25 mouse cellular contexts compared by ENCODE assay signal in genomic region chr9:95329053-95329430, GRCm38 (mm10).
DNase-seq lines count a peak whose midpoint lies in the region; ATAC-seq lines count a peak whose summit lies in the region.
"Had no signal": no experiment of that assay in that cellular context is flagged by ENCODE, and none has a peak within 500 bp of the region (broad histone marks: within the 10 kb centered on the region; RNA-seq: fewer than 3 reads in every experiment).

No protein-coding gene starts in this region.

- H3K4me3 ChIP-seq in heart, embryonic 11.5 days (ENCODE audit: low read depth, low read length), result no peak overlapping the region
- no peak overlapping the region for H3K4me3 ChIP-seq in midbrain, embryonic 11.5 days (ENCODE audit: low read depth, low read length)
- no peak overlapping the region for H3K4me3 ChIP-seq in midbrain, embryonic 13.5 days (replicated peaks)
- H3K4me3 ChIP-seq: embryonic facial prominence, embryonic 13.5 days; embryonic facial prominence, embryonic 15.5 days; erythroblast, embryonic 14.5 days; forebrain, embryonic 10.5 days; forebrain, embryonic 12.5 days had no signal

- no peak overlapping the region for H3K9ac ChIP-seq in heart, embryonic 11.5 days (ENCODE audit: low read depth, low read length)
- H3K9ac ChIP-seq in midbrain, embryonic 11.5 days (ENCODE audit: low read length), result no peak overlapping the region
- no peak overlapping the region for H3K9ac ChIP-seq in midbrain, embryonic 13.5 days (replicated peaks)
- H3K9ac ChIP-seq: embryonic facial prominence, embryonic 13.5 days; embryonic facial prominence, embryonic 15.5 days; forebrain, embryonic 12.5 days had no signal

- H3K4me2 ChIP-seq in heart, embryonic 11.5 days, result peak overlapping the region; percentile 24; the same call in 1 of the 2 replicates
- H3K4me2 ChIP-seq in midbrain, embryonic 11.5 days, result no peak overlapping the region
- no peak overlapping the region for H3K4me2 ChIP-seq in midbrain, embryonic 13.5 days (replicated peaks)
- H3K4me2 ChIP-seq: embryonic facial prominence, embryonic 13.5 days; embryonic facial prominence, embryonic 15.5 days; forebrain, embryonic 12.5 days had no signal

- no peak overlapping the region for H3K27ac ChIP-seq in heart, embryonic 11.5 days (ENCODE audit: low read depth, low read length)
- no peak overlapping the region for H3K27ac ChIP-seq in midbrain, embryonic 11.5 days (ENCODE audit: low read depth, low read length)
- H3K27ac ChIP-seq in midbrain, embryonic 13.5 days, result no peak overlapping the region
- H3K27ac ChIP-seq: embryonic facial prominence, embryonic 13.5 days; embryonic facial prominence, embryonic 15.5 days; forebrain, embryonic 10.5 days; forebrain, embryonic 12.5 days had no signal

- H3K27me3 ChIP-seq in heart, embryonic 11.5 days (ENCODE audit: control insufficient read depth, insufficient read depth, low read length), result no peaks in the 10 kb centered on the region
- no peaks in the 10 kb centered on the region; the same call in 1 of the 2 replicates for H3K27me3 ChIP-seq in midbrain, embryonic 11.5 days (ENCODE audit: control insufficient read depth, insufficient read depth, low read length)
- H3K27me3 ChIP-seq in midbrain, embryonic 13.5 days, result peaks cover 15% of the 10 kb centered on the region; the same call in 1 of the 2 replicates
- H3K27me3 ChIP-seq: embryonic facial prominence, embryonic 13.5 days; embryonic facial prominence, embryonic 15.5 days; forebrain, embryonic 12.5 days had no signal

- no peaks in the 10 kb centered on the region; the same call in 1 of the 2 replicates for H3K4me1 ChIP-seq in heart, embryonic 11.5 days (ENCODE audit: control insufficient read depth, insufficient read depth, low read length)
- H3K4me1 ChIP-seq in midbrain, embryonic 11.5 days (ENCODE audit: control insufficient read depth, insufficient read depth, low read length), result no peaks in the 10 kb centered on the region
- no peaks in the 10 kb centered on the region; the same call in 1 of the 2 replicates for H3K4me1 ChIP-seq in midbrain, embryonic 13.5 days (replicated peaks)
- H3K4me1 ChIP-seq: embryonic facial prominence, embryonic 15.5 days had no signal

- no peaks in the 10 kb centered on the region for H3K36me3 ChIP-seq in heart, embryonic 11.5 days (ENCODE audit: control insufficient read depth, insufficient read depth, low read length)
- no peaks in the 10 kb centered on the region for H3K36me3 ChIP-seq in midbrain, embryonic 11.5 days (ENCODE audit: control insufficient read depth, insufficient read depth, low read length)
- no peaks in the 10 kb centered on the region for H3K36me3 ChIP-seq in midbrain, embryonic 13.5 days
- H3K36me3 ChIP-seq: embryonic facial prominence, embryonic 13.5 days; embryonic facial prominence, embryonic 15.5 days; forebrain, embryonic 10.5 days; forebrain, embryonic 12.5 days had no signal

- DNase-seq in heart, adult 9 months (ENCODE audit: low spot score in 2 of 2), result no peak
- DNase-seq in midbrain, embryonic 11.5 days (ENCODE audit: low spot score, missing footprints), result peak; percentile 69
- no peak for DNase-seq in left cerebral cortex, adult 9 months (ENCODE audit: low spot score in 2 of 2)
- DNase-seq in cerebellum, postnatal 25 days, result no peak
- DNase-seq: adrenal gland, adult 8-10 months; adrenal gland, postnatal 14 days; adrenal gland, postnatal 36 days; B cell, adult 2 months; cerebellum, adult 11-12 months; cerebellum, adult 2 months; cerebellum, adult 9-10 months; cerebellum, postnatal 10 days; cerebellum, postnatal 36 days; embryo, embryonic 11 days had no signal

- WGBS in heart, embryonic 11.5 days (ENCODE audit: insufficient replicate concordance), result 37% methylated on average over 9 of the region's 9 CpGs
- 84% methylated on average over 9 of the region's 9 CpGs for WGBS in midbrain, embryonic 11.5 days
- 95% methylated on average over 9 of the region's 9 CpGs for WGBS in midbrain, embryonic 13.5 days

- no peak for ATAC-seq in heart, embryonic 11.5 days (replicated peaks; ENCODE audit: insufficient number of reproducible peaks, low FRiP score, low TSS enrichment)
- ATAC-seq in midbrain, embryonic 11.5 days (ENCODE audit: low FRiP score), result no peak
- ATAC-seq in midbrain, embryonic 13.5 days, result no peak
- peak; percentile 37 for ATAC-seq in CD4-positive, CD25-positive, alpha-beta regulatory T cell, adult 4 months
- ATAC-seq in inflammation-experienced regulatory T-cells, adult 6 months, result peak; percentile 35
- ATAC-seq: forebrain, embryonic 14.5 days; forebrain, embryonic 16.5 days had no signal

- H3K9me3 ChIP-seq in heart, embryonic 11.5 days (replicated peaks; ENCODE audit: control insufficient read depth, low read length), result no peaks in the 10 kb centered on the region
- H3K9me3 ChIP-seq in midbrain, embryonic 11.5 days (ENCODE audit: control insufficient read depth, low read length), result no peaks in the 10 kb centered on the region
- H3K9me3 ChIP-seq in midbrain, embryonic 13.5 days, result no peaks in the 10 kb centered on the region
- H3K9me3 ChIP-seq: embryonic facial prominence, embryonic 13.5 days; embryonic facial prominence, embryonic 15.5 days; forebrain, embryonic 10.5 days; forebrain, embryonic 12.5 days had no signal

Comparison
In these comparisons a context has a peak if more than half of its experiments do, and no peak if none do; other contexts are left out.
1. ATAC-seq: peak in CD4-positive, CD25-positive, alpha-beta regulatory T cell, adult 4 months (single experiment) and inflammation-experienced regulatory T-cells, adult 6 months (single experiment); none in heart, embryonic 11.5 days (single experiment), midbrain, embryonic 11.5 days (single experiment) and midbrain, embryonic 13.5 days (single experiment).